Mouse (Mus musculus) midbrain, postnatal 0 days (tissue): ENCODE data around the gene Hist1h1c. TPM values are rescaled to one million over a fixed set of nuclear protein-coding genes. Genes with fewer than 3 reads are reported as not detected.

Experiments
- ATAC-seq: fragments of 200-750 bp; cut with Nextera tagmentation; 2 replicates; pipeline ENCODE4 v1.8.0; 2017; ENCODE audit warnings: moderate number of reproducible peaks, mild to moderate bottlenecking, moderate TSS enrichment, moderate library complexity; ENCODE audit not compliant: low FRiP score
- DNase-seq: peaks from one replicate; pipeline ENCODE4 v3.0.0-alpha.2; 2015; ENCODE audit warnings: low spot score
- H3K27ac ChIP-seq: fragments of 300-500 bp; sonication (generic); 2 replicates; pipeline ENCODE4 v1.5.1; 2014; ENCODE audit warnings: low read depth, mild to moderate bottlenecking, low read length, mixed read lengths
- H3K27me3 ChIP-seq: fragments of 300-500 bp; sonication (generic); 2 replicates; pipeline ENCODE4 v1.6.1; 2014; ENCODE audit warnings: low read length, control low read depth, mixed read lengths; ENCODE audit not compliant: insufficient read depth
- H3K36me3 ChIP-seq: fragments of 300-500 bp; sonication (generic); 2 replicates; pipeline ENCODE4 v1.6.1; 2014; ENCODE audit warnings: low read length, control low read depth, mixed read lengths; ENCODE audit not compliant: insufficient read depth
- H3K4me1 ChIP-seq: fragments of 300-500 bp; sonication (generic); 2 replicates; pipeline ENCODE4 v1.6.1; 2014; ENCODE audit warnings: mild to moderate bottlenecking, control low read depth, antibody characterized with exemption, low read length, mixed read lengths; ENCODE audit not compliant: insufficient read depth
- H3K4me2 ChIP-seq: fragments of 300-500 bp; sonication (generic); 2 replicates; pipeline ENCODE4 v1.6.1; 2014; ENCODE audit warnings: low read depth, mild to moderate bottlenecking, low read length, mixed read lengths; ENCODE audit not compliant: poor library complexity, severe bottlenecking
- H3K4me3 ChIP-seq: fragments of 300-500 bp; sonication (generic); 2 replicates; pipeline ENCODE4 v1.5.1; 2014; ENCODE audit warnings: low read depth, mild to moderate bottlenecking, low read length, moderate library complexity
- H3K9ac ChIP-seq: fragments of 300-500 bp; sonication (generic); replicated peaks from 2 replicates; pipeline ENCODE4 v1.6.1; 2014; ENCODE audit warnings: mild to moderate bottlenecking, low read length, moderate library complexity, mixed read lengths; ENCODE audit not compliant: poor library complexity, severe bottlenecking
- H3K9me3 ChIP-seq: fragments of 300-500 bp; sonication (generic); 2 replicates; pipeline ENCODE4 v1.6.1; 2016; ENCODE audit warnings: low read length, control low read depth
- CTCF ChIP-seq: IDR thresholded peaks from 2 replicates; pipeline ENCODE4 v1.5.1; 2016; ENCODE audit warnings: antibody characterized with exemption, mild to moderate bottlenecking
- WGBS: fragments of 180-500 bp; shearing (Covaris S2); extraction: QIAGEN DNeasy Blood & Tissue Kit; methylation state at CpG from one replicate; pipeline ENCODE4 v1.1.7; 2014; 5-methylcytosine and 5-hydroxymethylcytosine counted together
- polyA plus RNA-seq: library from polyadenylated mRNA; unstranded; fragments of >200 nt; fragmentation: Nextera tagmentation; extraction: Ambion mirVana; gene quantifications from 2 replicates; pipeline ENCODE4 v1.2.1, GENCODE M21; 2015
- total RNA-seq: library from RNA; depleted of rRNA; stranded (reverse); fragments of >200 nt; gene quantifications from 2 replicates; pipeline ENCODE4 v1.2.3, GENCODE M21; 2014

Hist1h1c gene
- total and polyA plus RNA-seq, 2 experiments from 2014 or later = 26.1 to 243 TPM

- Histone ChIP-seq H3K9me3 (no peaks in the 10 kb centered on the region), H3K9ac (no peak overlapping the region), H3K36me3 (no peaks in the 10 kb centered on the region), H3K4me3 (no peak overlapping the region), H3K27ac (no peak overlapping the region), H3K4me1 (no peaks in the 10 kb centered on the region), H3K27me3 (no peaks in the 10 kb centered on the region), H3K4me2 (no peak overlapping the region)
- DNase-seq (peak; percentile 69), ATAC-seq (0 out of 2 replicates have a peak, but pooled peaks have one; percentile 66)
- WGBS = 21% methylated on average over 8 of the region's 8 CpGs
- peak; percentile 91 for TF ChIP-seq CTCF
Observed at GRCm38 (mm10) chr13:23732156-23732804, 6.3 kb upstream of the Hist1h1c start.

GRCm38 (mm10) chr13:23737091-23737490 lies 1.5 kb upstream of the Hist1h1c start:
- H3K4me2 ChIP-seq = no peak overlapping the region
- H3K9me3 ChIP-seq = no peaks in the 10 kb centered on the region
- H3K36me3 ChIP-seq = no peaks in the 10 kb centered on the region
- TF ChIP-seq CTCF = no peak
- 65% methylated on average over 5 of the region's 5 CpGs for WGBS
- no peak overlapping the region for H3K27ac ChIP-seq
- no peaks in the 10 kb centered on the region for H3K27me3 ChIP-seq
- no peaks in the 10 kb centered on the region for H3K4me1 ChIP-seq
- no peak for ATAC-seq
- H3K9ac ChIP-seq = no peak overlapping the region
- H3K4me3 ChIP-seq = no peak overlapping the region
- no peak for DNase-seq

- DNase-seq (no peak), ATAC-seq (no peak)
- 24% methylated on average over 4 of the region's 4 CpGs for WGBS
- no peaks in the 10 kb centered on the region for H3K9me3 ChIP-seq
- no peaks in the 10 kb centered on the region for H3K36me3 ChIP-seq
- peak overlapping the region; percentile 99 for H3K4me2 ChIP-seq
- no peaks in the 10 kb centered on the region for H3K27me3 ChIP-seq
- peak overlapping the region; percentile 55; the same call in 1 of the 2 replicates for H3K9ac ChIP-seq
- TF ChIP-seq CTCF = no peak
- H3K27ac ChIP-seq = peak overlapping the region; percentile 78
- no peaks in the 10 kb centered on the region for H3K4me1 ChIP-seq
- H3K4me3 ChIP-seq = peak overlapping the region; percentile 56
Observed at GRCm38 (mm10) chr13:23738041-23738440, 567 bp upstream of the Hist1h1c start.

DNA sequence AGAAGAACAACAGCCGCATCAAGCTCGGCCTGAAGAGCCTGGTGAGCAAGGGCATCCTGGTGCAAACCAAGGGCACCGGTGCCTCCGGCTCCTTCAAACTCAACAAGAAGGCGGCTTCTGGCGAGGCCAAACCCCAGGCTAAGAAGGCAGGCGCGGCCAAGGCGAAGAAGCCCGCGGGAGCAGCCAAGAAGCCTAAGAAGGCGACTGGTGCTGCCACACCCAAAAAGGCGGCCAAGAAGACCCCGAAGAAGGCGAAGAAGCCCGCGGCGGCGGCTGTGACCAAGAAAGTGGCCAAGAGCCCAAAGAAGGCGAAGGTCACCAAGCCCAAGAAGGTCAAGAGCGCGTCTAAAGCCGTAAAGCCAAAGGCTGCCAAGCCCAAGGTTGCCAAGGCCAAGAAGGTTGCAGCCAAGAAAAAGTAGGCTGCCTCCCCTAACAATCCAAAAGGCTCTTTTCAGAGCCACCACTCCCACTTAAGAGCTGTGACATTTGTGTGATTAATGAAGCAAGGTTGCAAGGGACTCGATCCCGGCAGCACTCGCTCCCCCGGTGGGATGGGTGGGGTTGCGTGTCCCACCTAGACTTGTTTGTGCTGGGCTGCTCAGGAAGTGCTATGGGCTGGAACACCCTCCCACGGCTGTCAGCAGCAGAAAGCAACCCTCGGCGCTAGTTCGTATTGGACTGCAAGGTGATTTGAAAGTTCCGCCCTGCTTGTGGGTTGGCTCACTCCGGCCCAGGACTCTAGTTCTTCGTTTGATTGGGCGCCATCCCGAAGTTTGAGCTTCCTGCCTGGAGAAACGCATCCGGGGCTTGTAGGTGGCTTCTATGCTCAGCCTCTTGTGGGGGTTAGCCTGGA lies 687 bp downstream of the Hist1h1c start:
- Histone ChIP-seq H3K4me1 (no peaks in the 10 kb centered on the region), H3K27me3 (no peaks in the 10 kb centered on the region), H3K36me3 (no peaks in the 10 kb centered on the region), H3K4me3 (peak overlapping the region; percentile 56), H3K4me2 (peak overlapping the region; percentile 99), H3K27ac (peak overlapping the region; percentile 78), H3K9ac (peak overlapping the region; percentile 55), H3K9me3 (no peaks in the 10 kb centered on the region)
- ATAC-seq = peak; percentile 89
- DNase-seq = peak; percentile 97
- no peak for TF ChIP-seq CTCF
- 1% methylated on average over 39 of the region's 39 CpGs for WGBS

- H3K36me3 ChIP-seq = no peaks in the 10 kb centered on the region
- H3K9ac ChIP-seq = peak overlapping the region; percentile 55; the same call in 1 of the 2 replicates
- H3K27me3 ChIP-seq = no peaks in the 10 kb centered on the region
- ATAC-seq (no peak; the same call in 1 of the 2 replicates), DNase-seq (no peak)
- WGBS = 1% methylated on average over 14 of the region's 14 CpGs
- H3K27ac ChIP-seq = peak overlapping the region; percentile 44
- H3K9me3 ChIP-seq = no peaks in the 10 kb centered on the region
- no peaks in the 10 kb centered on the region for H3K4me1 ChIP-seq
- H3K4me2 ChIP-seq = peak overlapping the region; percentile 99
- peak overlapping the region; percentile 56 for H3K4me3 ChIP-seq
- TF ChIP-seq CTCF = no peak
Observed at GRCm38 (mm10) chr13:23739922-23740252, 1.3 kb downstream of the Hist1h1c start.

- DNase-seq = no peak
- Histone ChIP-seq H3K9me3 (no peaks in the 10 kb centered on the region), H3K27me3 (no peaks in the 10 kb centered on the region), H3K4me1 (no peaks in the 10 kb centered on the region), H3K36me3 (no peaks in the 10 kb centered on the region), H3K4me2 (peak overlapping the region; percentile 99), H3K27ac (peak overlapping the region; percentile 44; the same call in 1 of the 2 replicates), H3K4me3 (peak overlapping the region; percentile 56), H3K9ac (no peak overlapping the region)
- 39% methylated on average over 13 of the region's 13 CpGs for WGBS
- no peak for TF ChIP-seq CTCF
- no peak for ATAC-seq
Observed at GRCm38 (mm10) chr13:23740256-23740840, 1.7 kb downstream of the Hist1h1c start.
